Mouse (Mus musculus) embryonic facial prominence, embryonic 13.5 days (tissue): Measurements from ENCODE around the gene Fpgs. TPM values are rescaled to one million over a fixed set of nuclear protein-coding genes. Genes with fewer than 3 reads are reported as not detected.

Source experiments
- ATAC-seq: fragments of 200-750 bp; cut with Nextera tagmentation; 2 replicates; pipeline ENCODE4 v1.8.0; 2017; ENCODE audit warnings: low read depth; ENCODE audit not compliant: insufficient number of reproducible peaks, insufficient read depth, low FRiP score, low TSS enrichment
- H3K27ac ChIP-seq: fragments of 300-500 bp; sonication (generic); 2 replicates; pipeline ENCODE4 v1.5.1; 2015; ENCODE audit warnings: moderate library complexity, mild to moderate bottlenecking, inconsistent platforms
- H3K27me3 ChIP-seq: fragments of 300-500 bp; sonication (generic); 2 replicates; pipeline ENCODE4 v1.6.1; 2015; ENCODE audit warnings: mild to moderate bottlenecking, inconsistent platforms
- H3K36me3 ChIP-seq: fragments of 300-500 bp; sonication (generic); 2 replicates; pipeline ENCODE4 v1.6.1; 2015; ENCODE audit warnings: mild to moderate bottlenecking, inconsistent platforms
- H3K4me1 ChIP-seq: fragments of 300-500 bp; sonication (generic); 2 replicates; pipeline ENCODE4 v1.6.1; 2015; ENCODE audit warnings: inconsistent platforms
- H3K4me2 ChIP-seq: fragments of 300-500 bp; sonication (generic); 2 replicates; pipeline ENCODE4 v1.6.1; 2015; ENCODE audit warnings: moderate library complexity, mild to moderate bottlenecking, inconsistent platforms
- H3K4me3 ChIP-seq: fragments of 300-500 bp; sonication (generic); 2 replicates; pipeline ENCODE4 v1.5.1; 2015; ENCODE audit warnings: mild to moderate bottlenecking, inconsistent platforms
- H3K9ac ChIP-seq: fragments of 300-500 bp; sonication (generic); 2 replicates; pipeline ENCODE4 v1.6.1; 2015; ENCODE audit warnings: mild to moderate bottlenecking, inconsistent platforms
- H3K9me3 ChIP-seq: fragments of 300-500 bp; sonication (generic); 2 replicates; pipeline ENCODE4 v1.6.1; 2016; ENCODE audit warnings: inconsistent platforms
- WGBS: fragments of 180-500 bp; shearing (Covaris S2); methylation state at CpG from one replicate; pipeline ENCODE4 v1.1.7; 2015; ENCODE audit warnings: mixed read lengths; 5-methylcytosine and 5-hydroxymethylcytosine counted together
- polyA plus RNA-seq: library from polyadenylated mRNA; unstranded; fragments of >200 nt; fragmentation: Nextera tagmentation; extraction: Ambion mirVana; gene quantifications from 2 replicates; pipeline ENCODE4 v1.2.1, GENCODE M21; 2015

Gene Fpgs
- polyA plus RNA-seq, 1 experiment from 2014 or later: 34.1 TPM

DNA sequence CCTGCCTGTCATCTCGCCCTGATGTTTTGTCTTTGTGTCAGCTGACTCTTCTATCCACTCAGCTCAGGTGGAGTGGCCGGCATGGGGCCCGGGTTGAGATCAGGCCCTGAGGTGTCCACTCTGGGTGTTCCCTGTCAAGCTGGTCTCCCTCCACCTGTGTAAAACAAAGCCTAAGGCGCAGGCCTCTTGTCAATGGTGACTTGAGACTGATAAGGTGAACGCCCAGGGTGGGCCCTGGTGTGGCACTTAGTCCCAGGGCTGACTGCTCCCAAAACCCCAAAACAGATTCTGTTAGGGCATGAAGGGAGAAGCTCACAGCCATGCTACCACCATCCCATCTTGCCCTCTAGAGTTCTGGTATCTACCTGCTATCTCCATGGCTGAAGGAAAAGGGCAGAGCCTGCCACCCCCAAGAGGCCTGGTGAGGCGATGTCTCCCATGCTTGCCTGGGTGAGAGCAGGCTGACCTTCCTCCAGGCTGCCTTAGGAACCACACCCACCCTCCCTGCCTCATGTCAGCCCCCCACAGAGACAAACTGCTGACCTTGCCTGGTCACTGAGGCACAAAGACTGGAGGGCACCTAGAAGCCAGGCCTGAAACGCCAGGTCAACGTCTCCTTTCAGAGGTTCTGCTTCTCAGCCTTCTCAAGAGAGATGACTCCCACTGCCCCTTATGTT is 59.0 kb downstream of the Fpgs start:
- no peak for ATAC-seq

DNA sequence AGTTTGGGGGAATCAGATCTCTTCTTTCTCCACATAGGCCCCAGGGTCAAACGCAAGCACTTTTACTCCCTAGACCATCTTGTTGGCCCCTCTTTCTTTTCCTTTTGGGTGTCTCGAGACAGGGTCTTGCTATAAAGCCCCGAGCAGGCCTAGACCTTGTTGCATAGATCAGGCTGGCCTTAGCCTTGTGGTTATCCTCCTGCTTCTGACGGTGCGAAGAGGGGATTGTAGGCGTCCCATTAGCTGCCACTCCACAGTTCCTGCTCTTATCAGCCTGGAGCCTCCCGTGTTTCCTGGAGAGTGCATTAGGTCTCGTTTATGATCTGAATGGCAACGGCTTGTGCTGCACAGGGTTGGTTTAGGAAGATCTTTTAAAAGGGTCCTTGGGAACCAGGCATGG is 59.9 kb downstream of the Fpgs start:
- Histone ChIP-seq H3K36me3 (no peaks in the 10 kb centered on the region), H3K27ac (no peak overlapping the region), H3K27me3 (no peaks in the 10 kb centered on the region), H3K9ac (no peak overlapping the region), H3K4me3 (no peak overlapping the region), H3K4me1 (peaks cover 28% of the 10 kb centered on the region), H3K4me2 (no peak overlapping the region), H3K9me3 (no peaks in the 10 kb centered on the region)
- ATAC-seq: no peak
- 81% methylated on average over 9 of the region's 9 CpGs for WGBS

More for the DNA sequence above, 59.0 kb downstream of the Fpgs start:
- H3K4me2 ChIP-seq: no peak overlapping the region
- no peak overlapping the region for H3K4me3 ChIP-seq
- 0 out of 2 replicates have a peak overlapping the region, but pooled peaks have one; percentile 16 for H3K9ac ChIP-seq
- peaks cover 28% of the 10 kb centered on the region for H3K4me1 ChIP-seq
- H3K36me3 ChIP-seq: no peaks in the 10 kb centered on the region
- H3K27me3 ChIP-seq: no peaks in the 10 kb centered on the region
- H3K27ac ChIP-seq: no peak overlapping the region
- H3K9me3 ChIP-seq: no peaks in the 10 kb centered on the region
- 85% methylated on average over 8 of the region's 8 CpGs for WGBS

DNA sequence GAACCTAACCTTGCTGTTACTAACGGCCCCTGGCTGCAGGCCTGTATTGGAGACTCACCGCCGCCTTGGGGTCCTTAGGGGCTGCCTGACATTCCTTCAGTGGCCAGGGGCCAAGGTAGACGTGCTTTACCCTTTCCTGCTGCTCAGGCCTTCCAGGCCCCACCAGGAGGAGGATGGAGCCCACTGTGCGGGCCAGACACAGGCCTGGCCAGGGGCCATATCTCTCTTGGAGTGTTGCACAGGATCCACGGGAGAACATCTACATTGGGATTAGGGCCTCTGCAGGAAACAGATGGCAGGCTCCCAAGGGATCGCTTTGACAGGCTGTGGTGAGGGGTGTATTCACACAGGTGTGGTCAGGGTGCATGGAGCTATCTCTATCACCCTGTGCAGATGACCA is 61.1 kb downstream of the Fpgs start:
- Histone ChIP-seq H3K4me1 (peaks cover 32% of the 10 kb centered on the region), H3K36me3 (no peaks in the 10 kb centered on the region), H3K27me3 (no peaks in the 10 kb centered on the region), H3K4me2 (no peak overlapping the region), H3K4me3 (no peak overlapping the region), H3K9me3 (no peaks in the 10 kb centered on the region), H3K27ac (no peak overlapping the region), H3K9ac (no peak overlapping the region)
- ATAC-seq: 0 out of 2 replicates have a peak, but pooled peaks have one; percentile 18
- 73% methylated on average over 7 of the region's 7 CpGs for WGBS

DNA sequence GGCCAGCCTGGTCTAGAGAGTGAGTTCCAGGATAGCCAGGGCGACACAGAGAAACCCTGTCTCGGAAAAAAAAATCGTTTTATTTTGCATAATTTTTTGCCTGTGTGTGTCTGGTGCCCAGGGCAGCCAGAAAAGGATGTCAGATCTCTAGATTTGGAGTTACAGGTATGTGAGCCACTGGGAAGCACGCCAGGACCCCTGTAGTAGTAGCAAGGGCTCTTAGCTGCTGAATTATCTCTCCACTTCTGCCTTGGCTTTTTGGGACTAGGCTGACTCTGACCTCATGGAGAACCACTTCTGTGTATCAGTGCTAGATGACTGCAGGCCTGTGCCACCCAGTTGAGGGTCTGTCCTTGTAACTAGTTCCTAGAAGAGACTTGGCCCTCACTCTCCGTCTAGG is 62.1 kb downstream of the Fpgs start:
- ATAC-seq: no peak
- no peaks in the 10 kb centered on the region for H3K36me3 ChIP-seq

DNA sequence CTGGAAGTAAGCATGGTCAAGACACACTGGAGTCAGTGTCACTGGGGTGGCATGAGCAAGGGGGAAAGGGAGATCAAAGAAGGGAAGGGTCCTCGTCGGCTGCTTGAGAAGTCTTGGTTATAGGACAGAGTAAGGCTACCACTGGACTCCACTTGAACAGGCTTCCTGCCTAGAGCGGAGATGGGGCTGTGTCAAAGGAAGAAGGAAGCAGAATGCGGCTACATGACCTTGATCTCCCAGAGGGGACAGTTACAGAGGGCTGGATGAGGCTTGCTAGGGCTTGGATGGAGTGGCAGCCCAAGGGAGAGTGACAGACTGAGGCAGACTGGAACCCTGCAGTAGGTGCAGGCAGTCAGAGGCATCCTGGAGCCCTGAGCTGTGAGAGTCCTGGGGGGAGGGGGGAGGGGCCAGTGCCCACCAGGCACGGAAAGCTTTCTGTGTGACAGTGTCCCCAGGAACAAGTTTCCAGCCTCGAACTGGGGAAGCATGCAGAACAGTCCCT is 63.3 kb downstream of the Fpgs start:
- no peak overlapping the region for H3K9ac ChIP-seq
- no peaks in the 10 kb centered on the region for H3K36me3 ChIP-seq
- no peak overlapping the region for H3K27ac ChIP-seq
- H3K4me2 ChIP-seq: no peak overlapping the region
- H3K27me3 ChIP-seq: no peaks in the 10 kb centered on the region
- peaks cover 16% of the 10 kb centered on the region for H3K4me1 ChIP-seq
- H3K4me3 ChIP-seq: no peak overlapping the region
- ATAC-seq: no peak
- 55% methylated on average over 6 of the region's 6 CpGs for WGBS
- H3K9me3 ChIP-seq: no peaks in the 10 kb centered on the region

More for the DNA sequence above, 62.1 kb downstream of the Fpgs start:
- no peak overlapping the region for H3K27ac ChIP-seq
- no peak overlapping the region for H3K4me3 ChIP-seq
- no peaks in the 10 kb centered on the region for H3K27me3 ChIP-seq
- H3K9me3 ChIP-seq: no peaks in the 10 kb centered on the region
- H3K4me1 ChIP-seq: peaks cover 27% of the 10 kb centered on the region
- no peak overlapping the region; the same call in 1 of the 2 replicates for H3K9ac ChIP-seq
- H3K4me2 ChIP-seq: no peak overlapping the region
- WGBS: 81% methylated on average over 5 of the region's 5 CpGs

DNA sequence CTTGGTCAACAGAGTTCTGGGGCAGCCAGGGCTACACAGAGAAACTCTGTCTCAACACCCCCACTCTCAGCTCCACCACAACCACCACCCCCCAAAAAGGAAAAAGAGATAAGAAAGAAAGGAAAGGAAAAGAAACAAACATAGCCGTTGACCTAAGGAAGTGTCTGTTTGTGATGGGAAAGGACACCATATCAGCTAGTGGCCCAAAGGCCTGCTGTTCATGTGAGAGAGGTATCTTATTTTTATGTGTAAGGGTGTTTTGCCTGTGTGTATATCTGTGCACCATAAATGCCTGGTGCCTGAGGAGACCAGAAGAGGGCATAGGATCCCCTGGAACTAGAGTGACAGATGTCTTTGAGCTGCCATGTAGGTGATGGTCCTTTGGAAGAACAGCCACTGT is 64.3 kb downstream of the Fpgs start:
- no peak for ATAC-seq
- Histone ChIP-seq H3K9ac (no peak overlapping the region), H3K9me3 (no peaks in the 10 kb centered on the region), H3K4me1 (peaks cover 12% of the 10 kb centered on the region), H3K4me3 (no peak overlapping the region), H3K4me2 (no peak overlapping the region), H3K27ac (no peak overlapping the region), H3K36me3 (no peaks in the 10 kb centered on the region), H3K27me3 (no peaks in the 10 kb centered on the region)
- WGBS: 93% methylated on average over 1 of the region's 1 CpGs

DNA sequence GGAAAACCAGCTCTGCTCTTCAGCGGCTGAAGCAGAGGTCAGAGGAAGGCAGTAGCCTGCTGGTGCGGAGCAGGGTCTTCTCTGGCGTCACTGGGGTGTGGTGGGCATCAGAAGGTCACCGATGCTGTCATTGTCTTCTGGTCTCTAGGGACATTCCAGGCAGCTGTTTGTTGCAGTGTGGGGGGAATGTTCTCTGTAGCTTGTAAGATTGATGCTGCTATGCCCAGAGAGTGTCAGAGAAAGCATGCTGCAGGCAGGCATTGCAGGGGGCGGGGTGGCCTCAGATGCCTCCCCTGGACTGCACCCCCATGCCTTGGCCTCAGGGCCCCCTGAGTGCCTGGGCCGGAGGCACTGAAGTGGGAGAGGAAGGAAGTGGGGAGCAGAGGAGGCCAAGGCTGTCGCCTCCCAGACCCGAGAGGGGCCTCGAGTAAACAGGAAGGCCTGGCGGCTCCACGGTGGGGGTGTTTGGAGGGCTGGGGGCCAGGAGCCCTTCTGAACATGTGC is 66.1 kb downstream of the Fpgs start:
- Histone ChIP-seq H3K27ac (peak overlapping the region; percentile 39; the same call in 1 of the 2 replicates), H3K27me3 (no peaks in the 10 kb centered on the region), H3K9ac (peak overlapping the region; percentile 32; the same call in 1 of the 2 replicates), H3K9me3 (no peaks in the 10 kb centered on the region), H3K4me1 (peaks cover 13% of the 10 kb centered on the region), H3K36me3 (no peaks in the 10 kb centered on the region), H3K4me2 (no peak overlapping the region), H3K4me3 (no peak overlapping the region)
- WGBS: 26% methylated on average over 11 of the region's 11 CpGs
- no peak for ATAC-seq

DNA sequence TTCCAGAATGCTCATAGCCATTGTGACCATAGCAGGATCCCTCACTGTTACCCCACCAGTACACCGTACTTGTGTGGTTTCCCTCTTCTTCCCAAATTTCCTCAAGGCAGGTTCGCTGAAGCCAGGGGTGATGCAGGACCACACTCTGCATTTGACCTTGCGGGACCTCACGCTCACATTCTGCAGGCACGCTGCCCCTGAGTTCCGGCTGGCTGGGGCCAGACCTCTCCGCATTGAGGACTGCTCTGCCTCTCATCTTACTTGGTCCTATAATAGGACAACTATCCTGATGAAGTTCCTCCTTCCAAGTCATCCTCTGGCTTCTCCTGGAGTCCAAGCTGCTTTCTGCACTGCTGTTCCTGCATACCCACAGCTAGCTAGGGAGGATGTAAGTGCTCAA is 67.3 kb downstream of the Fpgs start:
- H3K4me2 ChIP-seq: no peak overlapping the region
- peaks cover 16% of the 10 kb centered on the region for H3K4me1 ChIP-seq
- no peaks in the 10 kb centered on the region for H3K9me3 ChIP-seq
- no peaks in the 10 kb centered on the region for H3K36me3 ChIP-seq
- no peak overlapping the region for H3K4me3 ChIP-seq
- no peak overlapping the region for H3K9ac ChIP-seq
- no peak for ATAC-seq
- 0 out of 2 replicates have a peak overlapping the region, but pooled peaks have one; percentile 8 for H3K27ac ChIP-seq
- 74% methylated on average over 7 of the region's 7 CpGs for WGBS
- H3K27me3 ChIP-seq: no peaks in the 10 kb centered on the region

DNA sequence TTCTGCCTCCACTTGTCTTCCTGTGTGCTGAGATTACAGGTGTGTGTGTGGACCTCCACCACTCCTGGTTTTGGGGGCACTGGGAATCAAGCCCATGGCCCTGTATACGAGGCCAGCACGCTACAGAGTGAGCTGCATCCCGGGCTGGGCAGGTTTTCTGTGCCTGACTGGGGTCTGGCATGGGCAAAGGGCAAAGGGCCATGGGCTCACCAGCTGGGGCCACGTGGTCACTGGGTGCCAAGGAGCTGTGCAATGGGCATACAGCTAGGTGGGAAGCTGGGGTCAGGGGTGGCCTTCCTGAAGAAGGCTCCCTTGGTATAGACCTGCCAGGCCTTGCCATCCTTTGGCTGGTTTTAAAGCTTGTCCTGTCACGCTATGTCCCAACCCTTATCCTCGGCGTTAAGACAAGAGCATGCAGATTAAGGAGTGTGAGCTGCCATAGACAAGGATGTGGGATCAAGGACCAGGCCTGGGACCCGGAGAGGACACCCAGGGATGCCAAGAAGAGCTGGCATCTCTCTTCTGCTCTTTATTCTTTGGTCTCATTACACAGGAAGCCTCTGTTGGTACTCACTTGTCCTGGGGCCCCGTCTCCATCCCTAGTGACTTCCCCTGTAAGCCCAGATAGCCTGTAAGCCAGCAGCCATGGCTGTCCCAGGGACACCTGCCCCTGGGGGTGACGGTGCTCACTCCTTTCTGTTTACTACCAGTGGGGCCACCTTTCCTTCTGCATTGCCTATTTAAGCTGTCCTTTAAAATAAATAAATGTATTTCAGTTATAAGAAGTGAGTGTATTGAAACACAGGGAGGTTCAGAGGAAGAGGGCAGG is 69.5 kb downstream of the Fpgs start:
- 83% methylated on average over 10 of the region's 10 CpGs for WGBS
- Histone ChIP-seq H3K4me3 (no peak overlapping the region), H3K4me1 (peaks cover 24% of the 10 kb centered on the region), H3K27ac (no peak overlapping the region), H3K9me3 (no peaks in the 10 kb centered on the region), H3K4me2 (no peak overlapping the region), H3K9ac (no peak overlapping the region), H3K27me3 (no peaks in the 10 kb centered on the region), H3K36me3 (no peaks in the 10 kb centered on the region)
- ATAC-seq: no peak

DNA sequence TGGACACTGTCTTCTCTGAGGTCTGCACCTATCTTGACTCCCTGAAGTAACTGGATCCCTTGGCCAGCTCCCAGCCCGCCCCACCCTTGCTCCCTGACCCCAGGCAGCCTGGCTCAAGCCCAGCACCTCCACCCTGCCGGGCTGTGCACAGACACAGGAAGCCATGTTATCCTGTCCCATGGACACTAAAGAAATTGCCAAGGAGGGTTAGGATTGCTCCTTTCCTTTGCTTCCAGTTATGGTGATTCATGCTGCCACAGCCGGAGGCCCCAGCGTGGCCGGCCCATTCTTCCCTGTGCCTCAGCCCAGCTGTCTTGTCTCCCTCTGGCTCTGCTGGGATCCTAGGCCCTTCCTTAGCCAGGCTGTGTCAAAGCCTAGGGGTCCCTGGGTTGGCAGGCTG is 70.3 kb downstream of the Fpgs start:
- WGBS: 62% methylated on average over 5 of the region's 5 CpGs
- peak overlapping the region; percentile 29 for H3K27ac ChIP-seq
- no peak overlapping the region for H3K9ac ChIP-seq

More for the DNA sequence above, 70.3 kb downstream of the Fpgs start:
- Histone ChIP-seq H3K4me3 (no peak overlapping the region), H3K4me1 (peaks cover 32% of the 10 kb centered on the region), H3K36me3 (no peaks in the 10 kb centered on the region), H3K4me2 (no peak overlapping the region), H3K9me3 (no peaks in the 10 kb centered on the region), H3K27me3 (no peaks in the 10 kb centered on the region)
- no peak for ATAC-seq
